Mouse (Mus musculus) forebrain, postnatal 0 days (tissue): ENCODE measurements around the gene Jph3. TPM values are rescaled to one million over a fixed set of nuclear protein-coding genes. Genes with fewer than 3 reads are reported as not detected.

ENCODE experiments used
- ATAC-seq: fragments of 200-750 bp; cut with Nextera tagmentation; 2 replicates; pipeline ENCODE4 v1.8.0; 2017; ENCODE audit warnings: mild to moderate bottlenecking, moderate library complexity
- DNase-seq: peaks from one replicate; pipeline ENCODE4 v3.0.0-alpha.2; 2015
- H3K27ac ChIP-seq: fragments of 300-500 bp; sonication (generic); 2 replicates; pipeline ENCODE4 v1.5.1; 2014; ENCODE audit warnings: low read depth, mild to moderate bottlenecking, antibody characterized with exemption, low read length, moderate library complexity, mixed read lengths
- H3K27me3 ChIP-seq: fragments of 300-500 bp; sonication (generic); 2 replicates; pipeline ENCODE4 v1.6.1; 2014; ENCODE audit warnings: mild to moderate bottlenecking, low read length, mixed read lengths; ENCODE audit not compliant: insufficient read depth
- H3K36me3 ChIP-seq: fragments of 300-500 bp; sonication (generic); 2 replicates; pipeline ENCODE4 v1.6.1; 2014; ENCODE audit warnings: mild to moderate bottlenecking, moderate library complexity; ENCODE audit not compliant: insufficient read depth
- H3K4me1 ChIP-seq: fragments of 300-500 bp; sonication (generic); 2 replicates; pipeline ENCODE4 v1.6.1; 2014; ENCODE audit warnings: antibody characterized with exemption; ENCODE audit not compliant: insufficient read depth
- H3K4me2 ChIP-seq: fragments of 300-500 bp; sonication (generic); 2 replicates; pipeline ENCODE4 v1.6.1; 2014; ENCODE audit warnings: low read depth, mild to moderate bottlenecking, moderate library complexity
- H3K4me3 ChIP-seq: fragments of 300-500 bp; sonication (generic); 2 replicates; pipeline ENCODE4 v1.5.1; 2014; ENCODE audit warnings: low read depth, low read length, mixed read lengths
- H3K9ac ChIP-seq: fragments of 300-500 bp; sonication (generic); 2 replicates; pipeline ENCODE4 v1.6.1; 2014; ENCODE audit warnings: mild to moderate bottlenecking
- H3K9me3 ChIP-seq: fragments of 300-500 bp; sonication (generic); 2 replicates; pipeline ENCODE4 v1.6.1; 2016; ENCODE audit warnings: low read length
- CTCF ChIP-seq: sonication (generic); IDR thresholded peaks from 2 replicates; pipeline ENCODE4 v1.5.1; 2016; ENCODE audit warnings: antibody characterized with exemption, control low read depth, low read depth
- WGBS: fragments of 180-500 bp; shearing (Covaris S2); extraction: QIAGEN DNeasy Blood & Tissue Kit; methylation state at CpG from one replicate; pipeline ENCODE4 v1.1.7; 2014; 5-methylcytosine and 5-hydroxymethylcytosine counted together
- polyA plus RNA-seq: library from polyadenylated mRNA; unstranded; fragments of >200 nt; fragmentation: Nextera tagmentation; extraction: Ambion mirVana; gene quantifications from 2 replicates; pipeline ENCODE4 v1.2.1, GENCODE M21; 2015
- total RNA-seq: library from RNA; depleted of rRNA; stranded (reverse); fragments of >200 nt; gene quantifications from 2 replicates; pipeline ENCODE4 v1.2.3, GENCODE M21; 2014

Jph3 gene
- total and polyA plus RNA-seq, 2 experiments from 2014 or later: 65.8 to 123 TPM

DNA sequence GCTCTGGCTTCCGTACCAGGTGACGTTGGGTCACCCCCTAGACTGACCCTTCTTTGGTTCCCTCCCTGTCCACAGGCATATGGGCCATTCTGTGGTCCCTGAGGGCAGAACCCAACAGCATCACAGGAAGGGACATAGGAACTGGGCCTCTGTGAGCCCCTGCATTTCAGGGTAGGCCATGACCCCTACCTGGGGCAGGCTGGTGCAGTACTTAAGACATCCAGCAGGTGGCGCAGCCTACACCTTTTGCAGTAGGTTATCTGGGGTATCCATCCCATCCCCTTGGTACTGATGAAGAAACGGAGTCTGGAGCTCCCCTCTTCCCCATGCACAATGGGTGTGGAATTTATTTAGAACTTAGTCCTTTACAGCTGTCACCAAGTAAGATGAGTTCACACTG lies 35.0 kb upstream of the Jph3 start:
- Histone ChIP-seq H3K27ac (no peak overlapping the region), H3K9ac (no peak overlapping the region), H3K9me3 (no peaks in the 10 kb centered on the region), H3K36me3 (no peaks in the 10 kb centered on the region), H3K4me1 (peaks cover 10% of the 10 kb centered on the region), H3K4me3 (no peak overlapping the region), H3K4me2 (no peak overlapping the region), H3K27me3 (no peaks in the 10 kb centered on the region)
- TF ChIP-seq CTCF: peak; percentile 78
- no peak; the same call in 1 of the 2 replicates for ATAC-seq
- WGBS: 49% methylated on average over 4 of the region's 4 CpGs
- DNase-seq: no peak

- ATAC-seq (no peak), DNase-seq (no peak)
- H3K9ac ChIP-seq: no peak overlapping the region
- H3K27me3 ChIP-seq: no peaks in the 10 kb centered on the region
- TF ChIP-seq CTCF: no peak
- no peaks in the 10 kb centered on the region for H3K36me3 ChIP-seq
- H3K4me1 ChIP-seq: peaks cover 10% of the 10 kb centered on the region
- WGBS: 76% methylated on average over 6 of the region's 6 CpGs
- no peak overlapping the region for H3K4me3 ChIP-seq
- H3K27ac ChIP-seq: no peak overlapping the region
- H3K4me2 ChIP-seq: no peak overlapping the region
- H3K9me3 ChIP-seq: no peaks in the 10 kb centered on the region
Observed at GRCm38 (mm10) chr8:121695585-121696184, 33.7 kb upstream of the Jph3 start.

DNA sequence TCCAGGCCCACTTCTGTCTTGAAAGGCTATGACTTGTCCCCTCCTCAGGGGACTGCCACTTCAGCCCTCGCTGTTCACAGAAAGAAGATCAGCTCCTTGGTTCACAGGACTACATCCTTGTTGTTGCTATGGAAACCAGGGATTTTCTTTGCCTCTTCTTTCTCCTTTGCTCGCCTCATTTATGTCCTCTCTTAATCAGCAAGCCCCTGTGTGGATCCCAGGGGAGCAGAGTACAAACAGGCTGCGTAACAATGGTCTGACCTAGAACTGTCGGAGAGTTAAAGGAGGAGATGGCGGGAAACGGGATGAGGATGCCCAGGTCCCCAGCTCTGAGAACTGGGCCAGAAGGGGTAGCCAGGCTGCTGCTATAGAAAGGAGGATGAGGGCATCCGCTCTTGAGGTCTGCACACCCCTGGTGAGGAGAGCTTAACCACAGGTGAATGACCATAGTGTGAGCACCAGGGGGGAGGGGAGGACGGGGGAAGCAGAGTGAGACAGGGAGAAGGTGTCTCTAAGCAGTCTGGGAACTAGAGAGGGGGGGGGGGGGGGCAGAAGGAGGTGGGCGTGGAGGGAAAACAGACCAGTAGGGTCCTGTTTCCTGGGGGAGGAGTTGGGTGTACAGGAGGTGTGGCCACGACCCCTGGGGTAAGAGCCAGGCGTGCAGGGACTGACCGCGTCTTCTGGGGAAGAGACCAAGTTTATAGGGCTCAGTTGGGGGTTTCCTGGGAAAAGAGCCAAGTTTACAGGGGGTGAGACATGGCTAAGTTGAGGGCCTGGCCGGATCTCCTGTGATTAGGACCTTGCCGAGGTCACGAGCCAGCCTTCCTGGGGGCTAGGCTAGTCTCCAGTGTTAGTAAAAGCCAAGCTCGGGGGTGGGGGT lies 31.4 kb upstream of the Jph3 start:
- 0% methylated on average over 17 of the region's 17 CpGs for WGBS
- no peaks in the 10 kb centered on the region for H3K27me3 ChIP-seq
- peak; percentile 54 for ATAC-seq
- peak overlapping the region; percentile 41 for H3K4me2 ChIP-seq
- peak; percentile 65 for DNase-seq
- peak overlapping the region; percentile 67 for H3K27ac ChIP-seq
- peak overlapping the region; percentile 9; the same call in 1 of the 2 replicates for H3K4me3 ChIP-seq
- peaks cover 10% of the 10 kb centered on the region for H3K4me1 ChIP-seq
- peak overlapping the region; percentile 48 for H3K9ac ChIP-seq
- no peak for TF ChIP-seq CTCF
- H3K36me3 ChIP-seq: no peaks in the 10 kb centered on the region
- no peaks in the 10 kb centered on the region for H3K9me3 ChIP-seq

- WGBS: 8% methylated on average over 9 of the region's 9 CpGs
- Histone ChIP-seq H3K9me3 (no peaks in the 10 kb centered on the region), H3K4me3 (no peak overlapping the region), H3K36me3 (no peaks in the 10 kb centered on the region), H3K9ac (0 out of 2 replicates have a peak overlapping the region, but pooled peaks have one; percentile 25), H3K27me3 (no peaks in the 10 kb centered on the region), H3K27ac (peak overlapping the region; percentile 29; the same call in 1 of the 2 replicates), H3K4me2 (peak overlapping the region; percentile 41), H3K4me1 (peaks cover 10% of the 10 kb centered on the region)
- no peak for TF ChIP-seq CTCF
- DNase-seq: no peak
- peak; percentile 12; the same call in 1 of the 2 replicates for ATAC-seq
Observed at GRCm38 (mm10) chr8:121698615-121699101, 30.8 kb upstream of the Jph3 start.

DNA sequence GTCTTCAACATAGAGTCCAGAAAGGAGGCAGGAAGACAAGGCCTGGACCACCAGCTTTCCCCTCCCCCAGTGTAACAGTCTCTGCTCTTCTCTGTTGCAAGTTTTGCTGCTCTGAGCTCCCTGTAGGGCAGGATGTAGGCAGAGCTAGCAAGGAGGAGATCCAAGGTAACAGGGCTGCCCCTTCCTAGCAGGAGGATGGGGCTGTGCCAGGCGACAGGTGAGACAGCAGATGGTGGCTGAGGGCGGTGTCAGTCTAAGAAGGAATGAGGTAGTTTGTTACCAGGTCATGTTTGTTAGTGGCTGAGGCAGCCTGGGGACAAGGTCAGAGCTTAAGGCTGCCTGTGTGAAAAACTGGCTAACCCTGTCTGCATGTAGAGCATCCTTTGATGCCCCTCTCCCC lies 29.5 kb upstream of the Jph3 start:
- no peaks in the 10 kb centered on the region for H3K36me3 ChIP-seq
- H3K4me1 ChIP-seq: peaks cover 10% of the 10 kb centered on the region
- no peak overlapping the region for H3K27ac ChIP-seq
- no peak overlapping the region for H3K4me2 ChIP-seq
- H3K4me3 ChIP-seq: no peak overlapping the region
- H3K9ac ChIP-seq: no peak overlapping the region
- DNase-seq (no peak), ATAC-seq (no peak)
- no peaks in the 10 kb centered on the region for H3K9me3 ChIP-seq
- 96% methylated on average over 2 of the region's 2 CpGs for WGBS
- H3K27me3 ChIP-seq: no peaks in the 10 kb centered on the region
- TF ChIP-seq CTCF: no peak

GRCm38 (mm10) chr8:121705174-121705573 lies 24.2 kb upstream of the Jph3 start:
- H3K27me3 ChIP-seq: no peaks in the 10 kb centered on the region
- no peak overlapping the region for H3K4me3 ChIP-seq
- no peak for TF ChIP-seq CTCF
- H3K9ac ChIP-seq: 0 out of 2 replicates have a peak overlapping the region, but pooled peaks have one; percentile 1
- no peaks in the 10 kb centered on the region for H3K9me3 ChIP-seq
- H3K4me2 ChIP-seq: no peak overlapping the region
- ATAC-seq (peak; percentile 84), DNase-seq (peak; percentile 55)
- H3K27ac ChIP-seq: peak overlapping the region; percentile 66
- no peaks in the 10 kb centered on the region for H3K4me1 ChIP-seq
- 45% methylated on average over 3 of the region's 3 CpGs for WGBS
- no peaks in the 10 kb centered on the region for H3K36me3 ChIP-seq

DNA sequence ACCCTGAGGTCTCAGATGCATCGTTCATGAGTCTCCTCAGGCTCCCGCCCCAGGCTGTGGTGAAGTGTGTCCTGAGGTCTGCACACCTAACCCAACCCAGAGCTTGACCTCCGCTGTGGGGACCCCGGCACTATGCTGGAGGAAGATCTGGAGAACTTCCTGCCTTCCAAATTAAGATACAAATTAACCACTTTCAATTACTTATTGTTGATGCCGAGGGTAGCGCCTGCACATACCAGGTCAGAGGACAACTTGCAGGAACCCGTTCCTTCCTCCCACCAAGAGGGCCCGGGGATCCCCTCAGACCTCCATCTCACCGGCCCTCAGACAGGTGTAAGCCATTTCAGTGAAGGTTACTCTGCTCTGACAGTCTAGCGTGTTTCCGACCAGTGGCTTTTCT lies 22.5 kb upstream of the Jph3 start:
- ATAC-seq (no peak), DNase-seq (no peak)
- no peak overlapping the region for H3K4me2 ChIP-seq
- H3K36me3 ChIP-seq: no peaks in the 10 kb centered on the region
- H3K9ac ChIP-seq: no peak overlapping the region
- H3K27ac ChIP-seq: no peak overlapping the region
- no peaks in the 10 kb centered on the region for H3K9me3 ChIP-seq
- no peak for TF ChIP-seq CTCF
- no peaks in the 10 kb centered on the region for H3K4me1 ChIP-seq
- no peak overlapping the region for H3K4me3 ChIP-seq
- no peaks in the 10 kb centered on the region for H3K27me3 ChIP-seq
- WGBS: 86% methylated on average over 11 of the region's 11 CpGs
